Mouse (Mus musculus): ENCODE data around the gene Dner.

DNA sequence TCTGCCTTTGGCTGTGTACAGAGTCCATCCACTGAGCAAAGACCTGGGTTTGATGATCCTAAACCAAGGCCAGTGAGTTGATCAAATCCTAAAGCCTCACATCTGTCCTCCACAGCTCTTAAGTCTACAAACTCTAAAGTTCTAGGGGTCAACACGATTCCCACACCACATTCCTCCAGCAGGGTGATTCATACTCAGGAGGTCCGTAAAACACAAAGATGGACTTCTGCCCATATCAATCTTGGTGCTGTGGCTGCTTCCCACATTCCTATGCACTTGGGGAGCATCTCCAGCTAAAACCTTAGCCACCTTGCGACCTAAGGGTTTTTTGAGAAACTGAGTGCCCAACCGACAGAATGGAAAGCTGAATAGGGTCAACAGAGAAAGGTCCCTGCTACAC is 305.1 kb downstream of the Dner start:
- no peak for TF ChIP-seq POLR2A (IDR thresholded peaks at IDR 0.05; ENCODE audit: low read depth, low read length)
- no peak for TF ChIP-seq CTCF (IDR thresholded peaks at IDR 0.05; ENCODE audit: extremely low read depth, insufficient read length, insufficient replicate concordance, low read depth, low read length)
